Mouse (Mus musculus): Measurements from ENCODE around the gene Ltbp2. TPM values are rescaled to one million over a fixed set of nuclear protein-coding genes. Genes with fewer than 3 reads are reported as not detected.
A peak's percentile ranks its signal among the peaks of the same experiment; 100 is the strongest.

The Ltbp2 gene
- 1 to 10 TPM in 2 of 4 experiments, under 1 TPM in 2; 0.50 to 1.2 (median 0.98) TPM for total RNA-seq (2022)

DNA sequence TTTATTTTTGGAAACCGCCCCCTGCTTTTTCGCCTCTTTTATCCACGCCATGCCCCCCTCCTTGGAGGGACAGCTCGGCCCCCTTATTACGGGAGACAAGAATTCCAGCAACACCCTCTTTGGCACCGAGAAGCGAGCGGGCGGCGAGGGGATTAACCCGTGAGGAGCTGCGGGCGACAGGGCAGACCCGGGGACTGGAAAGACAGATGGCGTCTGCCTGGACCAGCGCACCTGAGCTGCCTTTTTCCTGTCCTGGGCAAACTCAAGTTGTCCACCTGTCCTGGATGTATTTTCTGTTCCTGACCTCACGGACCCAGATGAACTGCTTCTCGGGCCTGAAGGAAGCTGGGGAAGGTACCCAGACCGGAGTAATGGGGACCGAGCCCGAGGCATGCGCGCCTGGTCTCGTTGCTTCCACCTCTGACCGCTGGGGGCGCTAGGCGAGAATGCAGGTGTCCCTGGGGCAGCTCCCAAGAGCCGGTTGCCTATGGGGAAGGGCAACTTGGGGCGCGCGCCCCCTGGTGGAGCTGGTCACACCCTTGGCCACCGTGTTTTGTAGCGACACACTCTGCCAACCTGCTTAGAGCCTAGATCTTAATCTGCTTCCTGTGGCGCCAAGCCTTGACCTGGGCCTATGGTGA, at the start of gene Ltbp2:
TSS of gene Ltbp2 (minus strand) at position 52 of the 641 bp plus-strand sequence.
- peak; percentile 34 to 54 for DNase-seq (ENCODE audit: low spot score in 2 of 2)

DNA sequence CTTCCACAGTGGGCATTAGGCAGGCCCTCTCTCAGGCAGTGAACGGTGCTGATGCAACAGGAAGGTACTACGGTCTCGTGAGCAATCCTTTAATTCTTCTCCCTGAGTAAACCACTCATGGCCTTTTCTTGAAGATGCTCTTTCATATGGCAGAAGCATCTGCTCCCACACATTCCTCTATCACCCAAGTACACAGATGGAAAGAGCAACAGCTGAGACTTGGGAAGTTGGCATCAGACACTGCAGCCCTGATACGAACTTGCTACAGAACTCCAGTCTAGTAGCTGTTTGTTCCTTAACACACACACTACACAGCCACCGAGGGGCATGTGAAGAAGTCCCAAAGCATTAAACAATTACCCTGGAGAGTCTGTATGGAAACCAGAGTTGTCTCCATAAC, 48.0 kb upstream of the Ltbp2 start:
- no peak for DNase-seq (ENCODE audit: low spot score in 2 of 2)

DNA sequence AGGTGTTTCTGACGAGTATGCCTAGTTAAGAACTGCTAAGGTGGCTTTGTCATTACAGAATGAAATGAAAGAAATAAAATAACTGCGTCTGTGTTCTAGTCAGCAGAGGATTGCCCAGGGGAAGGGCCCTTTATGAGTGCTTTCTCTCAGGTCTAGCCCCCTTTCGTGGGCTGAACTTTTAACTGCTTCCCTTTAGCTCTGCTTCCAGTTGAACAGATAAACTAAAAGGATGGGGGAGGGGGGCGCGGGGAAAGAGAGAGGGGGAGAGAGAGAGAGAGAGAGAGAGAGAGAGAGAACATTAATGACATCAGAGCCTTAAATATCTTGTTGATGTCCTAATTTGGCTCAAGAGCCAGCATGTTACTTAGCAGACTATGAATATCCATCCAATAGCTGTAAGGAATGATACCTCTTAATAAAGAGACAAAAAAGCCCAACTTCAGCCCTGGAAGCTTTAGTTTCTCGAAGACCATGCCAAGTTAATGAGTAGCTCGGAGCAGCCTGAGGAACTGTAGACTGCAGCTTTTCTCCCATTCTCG, 45.6 kb upstream of the Ltbp2 start:
- DNase-seq (ENCODE audit: low spot score in 2 of 2) = no peak

DNA sequence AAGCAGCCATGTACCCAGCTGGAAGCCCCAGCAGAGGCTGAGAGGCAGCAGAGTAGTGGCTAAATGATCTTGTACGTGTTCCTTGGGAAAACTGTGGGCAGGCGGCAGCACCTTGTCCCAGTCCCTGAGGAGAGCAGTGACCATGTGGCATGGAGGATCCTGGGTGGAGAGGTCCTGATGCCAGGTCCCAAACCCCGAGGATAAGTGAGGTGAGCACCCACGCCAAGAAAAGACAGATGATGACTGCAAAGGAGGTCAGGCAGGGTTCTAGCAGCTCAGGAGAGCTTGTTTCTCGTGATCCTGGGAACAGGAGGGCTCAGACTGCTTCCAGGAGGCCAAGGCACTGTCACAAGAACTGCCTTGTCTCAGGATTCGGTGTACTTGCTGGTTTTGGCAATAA, 42.5 kb upstream of the Ltbp2 start:
- no peak for DNase-seq (ENCODE audit: low spot score in 2 of 2)

DNA sequence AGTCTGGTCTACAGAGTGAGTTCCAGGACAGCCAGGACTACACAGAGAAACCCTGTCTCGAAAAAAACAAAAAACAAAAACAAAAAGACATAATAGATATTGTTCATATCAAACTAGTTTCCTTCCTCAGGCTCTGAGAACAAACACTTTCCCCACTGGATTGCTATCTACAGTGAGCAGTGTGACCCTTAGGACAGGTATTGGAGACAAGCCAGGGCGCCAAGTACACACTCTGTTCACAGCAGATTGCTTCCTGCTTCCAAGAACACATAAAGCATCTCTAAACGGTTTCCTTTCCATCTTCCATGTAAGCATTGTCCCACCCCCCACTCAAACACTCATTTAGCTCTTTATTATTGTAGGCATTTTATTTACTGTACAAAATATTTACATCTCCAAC, 41.5 kb upstream of the Ltbp2 start:
- no peak for DNase-seq (ENCODE audit: low spot score in 2 of 2)

DNA sequence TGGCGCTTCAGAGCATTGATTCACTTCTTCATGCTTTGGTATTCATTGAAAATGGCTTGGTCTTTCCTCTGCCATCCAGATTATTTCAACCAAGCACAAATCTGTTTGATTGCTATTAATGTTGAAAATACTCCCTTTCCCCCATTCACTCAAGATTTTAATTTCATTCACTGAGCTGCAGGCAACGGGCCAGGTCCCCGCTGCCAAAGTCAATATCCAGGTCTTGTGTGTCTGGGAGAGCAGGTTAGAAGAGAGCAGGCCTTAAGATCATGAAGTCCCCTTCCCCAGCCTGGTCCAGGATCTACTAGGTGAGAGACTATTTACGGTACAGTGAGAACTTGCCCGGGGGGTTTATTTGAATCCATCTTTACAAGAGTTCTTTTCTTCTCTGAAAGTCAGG, 38.6 kb upstream of the Ltbp2 start:
- no peak for DNase-seq (ENCODE audit: low spot score in 2 of 2)

DNA sequence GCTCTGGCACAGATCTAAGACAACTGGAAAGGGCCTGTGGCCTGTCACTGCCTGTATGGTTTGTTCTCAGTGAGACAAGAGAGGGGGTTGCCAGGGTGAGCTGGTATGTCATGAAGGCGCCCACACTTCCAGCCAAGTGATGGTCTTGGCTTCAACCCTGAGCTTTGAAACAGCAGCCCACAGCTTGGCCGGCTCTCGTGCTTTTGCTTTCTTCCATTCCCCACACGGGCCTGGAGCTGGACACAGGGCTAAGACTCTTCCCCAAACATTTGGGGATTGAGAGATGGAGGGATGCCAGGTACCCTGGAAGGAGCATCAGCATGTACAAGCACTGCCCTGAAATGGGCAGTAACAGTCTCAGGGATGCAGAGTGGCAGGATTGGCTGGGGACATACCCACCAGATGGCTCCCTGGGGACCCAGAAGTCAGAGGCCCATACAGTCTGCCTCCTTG, 36.3 kb upstream of the Ltbp2 start:
- no peak for DNase-seq (ENCODE audit: low spot score in 2 of 2)

DNA sequence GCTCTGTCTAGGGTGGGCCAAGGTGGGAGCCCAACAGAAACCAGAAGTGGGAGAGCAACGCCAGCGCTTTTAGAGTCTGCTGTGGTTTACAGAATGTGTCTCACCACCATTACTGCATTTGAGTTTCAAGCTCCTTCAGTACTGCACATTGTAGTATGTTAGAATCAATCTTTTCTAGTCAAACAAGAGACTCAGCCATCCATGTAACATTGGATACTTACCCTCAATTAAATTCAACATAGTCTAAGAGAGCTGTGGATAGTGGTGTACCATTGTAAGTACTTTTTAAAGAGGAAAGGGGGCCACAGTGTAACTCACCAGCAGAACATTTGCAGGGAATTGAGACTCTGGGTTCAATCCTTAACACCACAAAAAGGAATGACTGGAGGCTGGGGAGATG, 35.3 kb upstream of the Ltbp2 start:
- DNase-seq (ENCODE audit: low spot score in 2 of 2) = no peak

DNA sequence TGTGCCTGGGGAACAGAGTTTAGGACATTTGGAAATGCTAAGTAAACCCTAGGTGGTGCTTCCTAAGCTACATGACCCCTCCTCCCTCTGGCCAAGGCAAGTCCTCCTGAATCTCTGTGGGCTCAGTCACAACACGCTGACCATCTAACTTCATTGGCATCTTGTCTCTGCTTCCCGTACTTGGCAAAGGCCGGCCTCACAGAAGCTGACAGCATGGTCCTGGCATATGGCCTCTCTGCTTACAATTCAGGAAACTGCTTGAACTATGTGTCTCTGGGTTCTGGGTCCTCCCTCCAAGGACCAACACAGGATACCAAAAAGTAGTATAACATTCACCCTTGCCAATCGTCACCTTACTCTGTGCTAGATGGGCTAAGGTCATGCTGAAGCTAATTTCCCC, 33.7 kb upstream of the Ltbp2 start:
- no peak for DNase-seq (ENCODE audit: low spot score in 2 of 2)

DNA sequence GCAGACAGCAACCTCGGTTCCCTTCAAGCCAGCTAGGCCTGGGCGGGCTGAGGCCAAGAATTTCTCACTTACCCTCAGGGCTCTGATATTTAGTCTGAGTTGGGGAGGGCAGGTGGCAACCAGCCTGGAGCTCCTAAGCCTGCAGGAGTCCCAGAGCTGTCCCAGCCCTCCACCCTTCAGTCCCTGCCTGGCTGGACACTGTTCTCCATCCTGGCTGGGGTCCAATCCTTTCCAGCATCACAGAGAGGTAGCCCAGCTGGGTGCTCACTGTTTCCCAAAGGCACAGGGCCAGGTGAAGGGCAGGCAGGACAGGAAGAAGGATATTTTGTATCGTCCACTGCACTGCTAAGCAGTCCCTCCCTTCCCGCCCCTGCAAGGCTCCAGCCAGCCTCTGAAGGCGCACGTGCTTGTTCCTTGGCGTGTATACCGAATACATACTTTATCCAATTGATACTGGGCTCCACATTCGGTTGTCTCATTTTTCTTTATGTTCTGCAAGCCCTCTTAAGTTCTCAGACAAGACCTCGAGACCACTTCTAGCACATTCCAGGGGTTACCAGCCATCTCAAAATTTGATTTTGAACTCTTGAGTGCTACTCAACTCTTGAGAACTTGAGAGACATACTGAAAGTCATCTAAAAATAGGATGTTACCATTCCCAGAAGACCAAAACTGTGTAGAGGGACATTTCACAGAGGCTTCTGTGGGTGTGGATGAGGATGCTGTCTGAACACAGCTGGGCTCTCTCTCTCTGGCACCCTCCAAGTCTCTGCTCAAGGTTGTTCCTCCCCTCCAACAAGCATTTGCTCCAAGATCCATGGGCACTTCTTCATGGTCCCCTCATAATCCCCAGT, 31.5 kb upstream of the Ltbp2 start:
- DNase-seq (ENCODE audit: low spot score in 2 of 2) = no peak

DNA sequence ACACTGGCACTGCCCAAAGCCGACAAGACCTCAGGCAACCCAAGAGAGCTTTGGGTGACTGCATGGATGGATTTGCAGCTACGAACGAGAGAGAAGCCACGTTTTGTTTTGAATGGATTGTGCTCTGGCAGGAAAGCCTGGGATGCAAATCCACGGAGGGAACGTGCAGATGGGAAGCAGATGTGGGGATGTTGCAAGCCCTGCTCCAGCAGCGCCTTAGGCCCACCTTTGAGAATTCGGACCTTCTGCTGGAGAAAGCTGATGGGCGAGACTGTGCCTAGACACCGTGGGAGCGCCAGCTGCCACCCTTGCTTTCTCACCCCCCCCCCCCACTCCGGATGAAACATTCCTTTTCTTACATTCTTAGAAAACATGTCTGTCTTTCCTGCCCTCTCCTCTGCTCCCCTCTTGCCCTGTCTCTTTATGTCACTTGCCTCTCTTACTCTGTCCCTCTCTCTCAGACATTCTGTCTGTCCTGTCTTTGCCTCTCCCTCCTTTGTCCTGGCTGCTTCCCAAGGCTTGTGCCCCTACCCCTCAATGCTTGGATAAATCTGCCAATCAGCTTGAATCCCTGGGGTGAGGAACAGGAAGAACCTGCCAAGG, 30.8 kb upstream of the Ltbp2 start:
- no peak for DNase-seq (ENCODE audit: low spot score in 2 of 2)

DNA sequence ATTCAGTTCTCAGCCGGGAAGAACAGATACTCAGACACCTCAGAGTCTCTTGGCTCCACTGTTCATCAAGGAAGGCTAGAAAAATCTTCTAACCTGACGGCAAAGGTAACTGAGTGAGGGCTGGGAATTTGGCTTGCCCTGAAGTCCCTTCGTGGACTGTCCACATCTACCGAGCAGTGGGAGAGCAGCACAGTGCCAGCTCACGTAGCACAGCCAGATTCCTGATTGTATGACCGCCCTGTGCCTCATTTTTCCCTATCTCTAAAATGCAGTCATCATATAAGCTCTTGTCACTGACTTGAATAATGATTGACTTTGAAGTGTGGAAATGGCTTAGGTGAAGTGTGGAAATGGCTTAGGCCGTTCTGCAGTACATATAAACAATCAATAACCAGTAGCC, 28.1 kb upstream of the Ltbp2 start:
- no peak for DNase-seq (ENCODE audit: low spot score in 2 of 2)

DNA sequence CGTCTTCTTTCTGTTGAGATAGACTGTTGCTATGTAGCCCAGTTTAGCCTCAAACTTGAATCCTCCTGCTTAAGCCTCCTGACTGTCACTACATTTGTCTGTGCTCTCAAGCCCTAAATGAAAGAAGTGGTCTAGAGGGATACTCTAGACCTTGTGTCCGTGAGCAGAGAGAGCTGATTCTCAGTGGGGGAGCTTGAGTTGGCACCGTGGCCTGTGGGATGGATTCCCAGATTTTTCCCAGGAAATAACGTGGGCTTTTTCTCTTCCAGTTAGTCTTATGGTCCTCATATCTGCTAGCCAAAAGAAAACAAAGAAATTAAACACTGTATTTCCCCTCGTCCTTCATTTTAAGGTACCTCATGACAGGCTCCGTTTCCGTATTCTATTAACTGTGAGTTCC, 24.0 kb upstream of the Ltbp2 start:
- no peak for DNase-seq (ENCODE audit: low spot score in 2 of 2)

DNA sequence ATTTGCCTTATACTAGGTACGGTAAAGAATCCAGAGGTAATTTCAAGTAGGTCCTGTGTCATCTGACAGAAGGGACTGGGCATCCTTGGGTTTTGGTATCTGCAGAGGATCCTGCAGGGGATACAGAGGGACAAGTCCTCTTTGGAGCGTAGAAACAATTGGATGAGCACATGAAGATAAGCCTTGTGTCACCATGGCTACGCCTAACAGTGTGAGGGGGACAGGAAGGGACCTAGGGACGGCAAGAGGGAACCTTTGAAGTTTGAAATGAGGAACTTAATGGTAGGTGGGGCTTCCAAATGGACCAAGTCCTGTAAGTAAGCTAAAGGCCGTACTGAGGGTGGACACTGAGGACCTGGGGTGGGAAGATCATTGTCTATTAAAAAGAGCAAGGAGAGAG, 21.0 kb upstream of the Ltbp2 start:
- DNase-seq (ENCODE audit: low spot score in 2 of 2) = no peak

DNA sequence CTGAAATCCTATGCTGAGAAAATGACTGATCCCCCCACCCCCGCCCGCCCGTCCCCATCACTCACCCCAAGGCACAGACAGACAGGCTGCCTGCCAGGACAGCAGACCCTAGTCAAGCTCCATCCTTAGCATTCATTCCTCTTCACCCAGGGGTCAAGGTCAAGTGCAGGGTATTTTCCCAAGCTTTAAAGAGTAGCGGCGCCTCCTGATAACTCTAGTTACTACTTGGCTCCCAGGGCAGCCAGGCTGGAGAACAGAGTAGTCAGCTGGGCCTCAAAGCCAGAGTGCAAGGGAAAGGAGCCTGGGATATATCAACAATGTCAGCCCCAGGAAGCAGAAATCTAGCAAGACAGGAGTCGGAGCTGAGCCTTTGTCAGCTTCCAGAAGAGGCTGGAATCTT, 19.9 kb upstream of the Ltbp2 start:
- no peak for DNase-seq (ENCODE audit: low spot score in 2 of 2)

DNA sequence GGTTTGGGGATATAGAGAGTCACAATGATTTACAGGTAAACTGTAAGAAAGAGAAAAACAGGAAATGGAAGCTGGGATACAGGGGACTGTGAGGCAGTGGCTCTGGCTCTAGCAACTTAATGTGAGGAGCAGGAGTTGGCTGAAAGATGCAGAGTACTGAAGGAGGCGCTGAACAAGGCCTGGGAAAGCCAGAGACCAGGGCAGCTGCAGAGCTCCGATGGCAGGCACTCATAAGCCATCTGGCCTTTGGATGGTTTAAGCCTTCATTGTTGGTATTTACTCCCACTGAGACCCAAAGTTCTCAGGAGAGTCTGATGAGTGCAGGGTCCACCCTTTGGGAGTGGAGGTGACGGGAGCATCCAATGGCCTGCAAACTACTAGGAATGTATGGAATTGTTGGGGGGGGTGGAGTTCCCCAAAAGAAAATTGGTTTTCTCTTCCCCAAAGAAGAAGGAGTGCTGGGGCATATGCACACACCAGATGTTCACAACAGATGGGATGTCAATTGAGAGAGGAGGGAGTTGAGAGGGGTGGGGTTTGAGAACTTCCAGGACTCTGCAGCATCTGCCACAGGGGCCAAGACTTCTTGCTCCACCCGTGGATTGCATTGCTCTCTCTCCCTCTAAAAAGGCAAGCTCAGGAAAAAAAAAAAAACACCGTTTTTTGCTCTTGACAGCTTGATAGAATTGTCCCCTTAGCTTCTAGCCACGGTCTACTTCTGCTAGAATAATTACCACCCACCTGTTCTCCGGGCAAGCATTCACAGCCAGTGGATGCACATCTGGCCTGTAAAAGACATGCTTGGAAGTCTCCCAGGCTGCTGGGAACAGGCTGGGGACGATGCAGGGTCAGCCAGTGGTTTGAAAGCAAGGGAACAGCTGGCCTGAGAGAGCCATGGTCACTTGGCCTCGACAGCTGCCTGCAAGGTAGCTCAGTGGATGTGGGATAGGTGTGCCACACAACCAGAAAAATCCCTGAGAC, 17.6 kb upstream of the Ltbp2 start:
- DNase-seq (ENCODE audit: low spot score in 2 of 2) = no peak

DNA sequence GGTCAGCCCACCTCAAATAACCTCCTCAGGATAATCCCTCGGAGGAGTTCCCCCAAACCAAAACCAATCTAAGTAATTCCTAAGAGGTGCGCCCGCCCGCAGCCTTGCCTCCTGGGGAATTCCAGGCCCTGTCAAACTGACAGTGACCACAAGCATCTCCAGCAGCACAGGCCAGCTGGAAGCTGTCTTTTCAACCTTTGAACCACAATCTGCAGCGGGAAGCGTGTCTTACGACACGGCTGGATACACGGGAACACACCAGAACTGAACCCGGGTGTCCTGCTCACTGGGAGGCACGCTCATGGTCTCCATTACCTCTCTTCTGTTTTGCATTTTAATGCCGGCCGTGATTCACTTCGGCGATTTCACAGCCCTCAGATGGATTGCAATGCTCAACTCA, 14.0 kb upstream of the Ltbp2 start:
- no peak for DNase-seq (ENCODE audit: low spot score in 2 of 2)

DNA sequence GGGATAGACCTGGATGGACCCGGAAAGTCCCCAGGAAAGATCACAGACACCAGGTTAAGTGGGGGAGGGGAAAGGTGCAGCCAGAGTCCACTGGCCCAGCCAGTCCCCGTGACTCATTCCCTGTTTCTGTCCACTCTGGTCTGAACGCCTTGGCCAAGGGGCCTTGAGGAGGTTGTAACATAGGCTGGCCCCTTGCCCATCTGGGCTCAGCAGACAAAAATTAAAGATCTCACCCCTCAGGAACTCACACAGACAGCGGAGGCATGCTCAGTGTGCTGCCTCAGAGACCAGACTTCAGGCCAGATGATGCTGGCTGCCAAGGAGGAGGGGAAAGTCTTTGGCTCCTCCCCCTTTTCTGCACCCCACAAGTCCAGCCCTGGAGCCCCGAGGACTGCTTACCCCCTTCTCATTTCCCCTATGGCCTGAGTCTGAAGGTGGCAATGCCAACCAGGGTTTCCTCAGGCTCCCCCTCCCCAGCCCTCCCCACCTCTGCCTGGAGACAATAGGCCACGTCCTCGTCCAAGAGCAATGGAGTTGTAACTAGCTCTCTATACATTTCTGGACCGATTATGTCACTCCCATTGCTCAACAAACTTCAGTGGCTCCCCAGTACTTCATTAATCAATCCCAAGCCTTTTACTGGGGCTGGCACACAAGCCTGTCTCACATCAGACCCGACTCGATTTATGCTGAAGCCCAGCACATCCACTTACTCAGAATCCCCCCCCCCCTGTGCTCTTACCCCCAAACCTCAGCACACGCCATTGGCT, 9.0 kb upstream of the Ltbp2 start:
- no peak for DNase-seq (ENCODE audit: low spot score in 2 of 2)

DNA sequence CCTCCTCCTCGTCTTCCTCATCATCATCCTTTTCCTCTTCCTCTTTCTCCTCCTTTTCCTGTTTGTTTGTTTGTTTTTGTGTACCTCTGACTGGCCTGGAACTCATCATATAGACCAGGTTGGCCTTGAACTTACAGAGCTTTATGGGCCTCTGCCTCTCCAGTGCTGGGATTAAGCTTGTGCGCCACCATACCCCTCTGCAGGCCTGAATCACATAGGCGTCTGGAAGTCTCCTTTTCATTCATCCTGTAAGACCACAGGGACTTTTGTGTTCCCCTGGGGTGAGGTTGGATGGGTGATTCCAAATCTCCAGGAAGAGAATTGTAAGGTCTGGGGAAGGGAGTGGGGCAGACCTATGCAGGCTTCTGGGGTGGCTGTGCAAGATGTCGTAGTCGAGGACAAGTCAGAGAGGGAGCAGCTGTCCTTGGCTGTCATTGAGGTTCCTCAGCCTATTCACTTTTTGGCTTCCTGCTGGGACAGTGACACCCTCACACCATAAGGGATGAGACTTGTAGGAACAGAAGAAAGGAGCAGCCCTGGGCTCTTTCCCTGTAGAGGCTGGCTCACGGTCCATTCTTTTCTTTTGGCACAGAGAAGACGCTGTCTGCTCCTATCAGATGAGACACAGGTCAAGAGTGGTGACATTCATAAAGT, 8.2 kb upstream of the Ltbp2 start:
- DNase-seq (ENCODE audit: low spot score in 2 of 2) = no peak

DNA sequence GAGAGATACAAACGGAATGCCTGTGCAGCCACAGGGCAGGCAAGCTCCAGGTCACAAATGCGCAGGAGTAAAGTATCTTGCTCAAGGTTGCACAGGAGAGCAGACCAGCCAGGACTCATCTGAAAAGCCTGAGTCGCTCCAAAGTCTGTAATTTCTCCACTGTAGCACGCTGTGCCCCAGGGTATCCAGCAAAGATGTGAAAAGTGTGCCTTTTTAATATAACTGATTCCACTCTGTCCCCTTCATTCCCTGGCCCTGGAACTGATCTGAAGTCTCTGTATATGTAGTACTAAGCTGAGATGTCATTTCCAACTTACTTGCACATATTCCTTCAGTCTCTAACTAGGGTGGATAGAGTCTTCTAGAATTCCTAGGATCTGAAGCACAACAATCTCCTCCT, 6.5 kb upstream of the Ltbp2 start:
- no peak for DNase-seq (ENCODE audit: low spot score in 2 of 2)

Measured in left cerebral cortex, adult 8-10 months (tissue).